Mouse (Mus musculus) megakaryocyte-erythroid progenitor cell, adult 5-6 weeks (primary cell): ENCODE measurements around the gene Calhm4. TPM values are rescaled to one million over a fixed set of nuclear protein-coding genes. Genes with fewer than 3 reads are reported as not detected.
"Not testable (repeated sequence)": the region's sequence is repeated elsewhere in the genome, so short reads cannot be mapped to it uniquely, and the experiment has no call there.

Experiments
- ATAC-seq: replicated peaks from 2 replicates; pipeline ENCODE4 v1.8.0; 2016; ENCODE audit warnings: mild to moderate bottlenecking, inconsistent platforms; ENCODE audit not compliant: severe bottlenecking, poor library complexity, low FRiP score, low TSS enrichment
- total RNA-seq, 2 experiments: library from RNA; stranded (forward) in 1 of 2; stranded (reverse) in 1 of 2; fragments of 200-1000, 215-1000 nt in 1 of 2; fragments of >200 nt in 1 of 2; fragmentation: Nextera tagmentation in 1 of 2; gene quantifications; 2 replicates each; pipeline ENCODE4 v1.2.3; 2014 to 2017

Gene Calhm4
- total RNA-seq, 2 experiments from 2014 or later: not detected

GRCm38 (mm10) chr10:33998397-33998796, 45.7 kb downstream of the Calhm4 start:
- ATAC-seq: no peak

GRCm38 (mm10) chr10:33996686-33997085, 47.4 kb downstream of the Calhm4 start:
- ATAC-seq: not testable (repeated sequence)

Other genes starting within 250 kb of the Calhm4 start
- gene Sult3a1, start 186.6 kb downstream of the Calhm4 start, total RNA-seq (2014; fragmentation: Nextera tagmentation): not detected in 2 replicates
- gene Sult3a1, start 186.6 kb downstream of the Calhm4 start, total RNA-seq (2017): not detected in 2 replicates
- not detected in 2 replicates for gene Rsph4a, start 139.2 kb downstream of the Calhm4 start, total RNA-seq (2014; fragmentation: Nextera tagmentation)
- gene Rsph4a, start 139.2 kb downstream of the Calhm4 start, total RNA-seq (2017): not detected in 2 replicates
- gene Zup1, start 93.0 kb downstream of the Calhm4 start, total RNA-seq (2014; fragmentation: Nextera tagmentation): 43.0 and 45.3 TPM in 2 replicates
- 28.9 and 43.7 TPM in 2 replicates for gene Zup1, start 93.0 kb downstream of the Calhm4 start, total RNA-seq (2017)
- 137 and 169 TPM in 2 replicates for gene Rwdd1, start 24.7 kb downstream of the Calhm4 start, total RNA-seq (2014; fragmentation: Nextera tagmentation)
- gene Rwdd1, start 24.7 kb downstream of the Calhm4 start, total RNA-seq (2017): 183 and 186 TPM in 2 replicates
- not detected in 2 replicates for gene Trappc3l, start 6.7 kb downstream of the Calhm4 start, total RNA-seq (2014; fragmentation: Nextera tagmentation)
- gene Trappc3l, start 6.7 kb downstream of the Calhm4 start, total RNA-seq (2017): not detected in 2 replicates
- not detected in 2 replicates for gene Calhm5, start 52.2 kb upstream of the Calhm4 start, total RNA-seq (2014; fragmentation: Nextera tagmentation)
- gene Calhm5, start 52.2 kb upstream of the Calhm4 start, total RNA-seq (2017): not detected in 2 replicates
- 0.79 and 0.94 TPM in 2 replicates for gene Calhm6, start 83.7 kb upstream of the Calhm4 start, total RNA-seq (2014; fragmentation: Nextera tagmentation)
- gene Calhm6, start 83.7 kb upstream of the Calhm4 start, total RNA-seq (2017): 4.5 TPM in 1 of 2 replicates, not detected in the other
- 2.4 TPM in 1 of 2 replicates, not detected in the other for gene Dse, start 163.4 kb upstream of the Calhm4 start, total RNA-seq (2014; fragmentation: Nextera tagmentation)
- gene Dse, start 163.4 kb upstream of the Calhm4 start, total RNA-seq (2017): 3.9 TPM in 1 of 2 replicates, not detected in the other
- 25.1 and 29.3 TPM in 2 replicates for gene Tspyl1, start 237.9 kb upstream of the Calhm4 start, total RNA-seq (2014; fragmentation: Nextera tagmentation)
- gene Tspyl1, start 237.9 kb upstream of the Calhm4 start, total RNA-seq (2017): 42.6 and 45.1 TPM in 2 replicates